Mouse (Mus musculus) midbrain, embryonic 14.5 days (tissue): ENCODE results near the gene Asb18. TPM values are rescaled to one million over a fixed set of nuclear protein-coding genes. Genes with fewer than 3 reads are reported as not detected.

Source experiments
- polyA plus RNA-seq: library from polyadenylated mRNA; unstranded; fragments of >200 nt; fragmentation: Nextera tagmentation; extraction: Ambion mirVana; gene quantifications from 2 replicates; pipeline ENCODE4 v1.2.1, GENCODE M21; 2014

Gene Asb18
- polyA plus RNA-seq, 1 experiment from 2014 or later, result 0.25 TPM

Other genes with a start within 250 kb of the Asb18 start
- gene Gbx2, start 83.5 kb downstream of the Asb18 start, polyA plus RNA-seq, result 11.6 and 12.1 TPM in 2 replicates
- gene Iqca, start 138.7 kb upstream of the Asb18 start, polyA plus RNA-seq, result 0.20 and 0.31 TPM in 2 replicates
- 12.8 and 13.6 TPM in 2 replicates for gene Ackr3, start 189.3 kb upstream of the Asb18 start, polyA plus RNA-seq